Mouse (Mus musculus): ENCODE results near the gene Gstp3.
"Not testable (repeated sequence)": the region's sequence is repeated elsewhere in the genome, so short reads cannot be mapped to it uniquely, and the experiment has no call there.

Gene Gstp3

DNA sequence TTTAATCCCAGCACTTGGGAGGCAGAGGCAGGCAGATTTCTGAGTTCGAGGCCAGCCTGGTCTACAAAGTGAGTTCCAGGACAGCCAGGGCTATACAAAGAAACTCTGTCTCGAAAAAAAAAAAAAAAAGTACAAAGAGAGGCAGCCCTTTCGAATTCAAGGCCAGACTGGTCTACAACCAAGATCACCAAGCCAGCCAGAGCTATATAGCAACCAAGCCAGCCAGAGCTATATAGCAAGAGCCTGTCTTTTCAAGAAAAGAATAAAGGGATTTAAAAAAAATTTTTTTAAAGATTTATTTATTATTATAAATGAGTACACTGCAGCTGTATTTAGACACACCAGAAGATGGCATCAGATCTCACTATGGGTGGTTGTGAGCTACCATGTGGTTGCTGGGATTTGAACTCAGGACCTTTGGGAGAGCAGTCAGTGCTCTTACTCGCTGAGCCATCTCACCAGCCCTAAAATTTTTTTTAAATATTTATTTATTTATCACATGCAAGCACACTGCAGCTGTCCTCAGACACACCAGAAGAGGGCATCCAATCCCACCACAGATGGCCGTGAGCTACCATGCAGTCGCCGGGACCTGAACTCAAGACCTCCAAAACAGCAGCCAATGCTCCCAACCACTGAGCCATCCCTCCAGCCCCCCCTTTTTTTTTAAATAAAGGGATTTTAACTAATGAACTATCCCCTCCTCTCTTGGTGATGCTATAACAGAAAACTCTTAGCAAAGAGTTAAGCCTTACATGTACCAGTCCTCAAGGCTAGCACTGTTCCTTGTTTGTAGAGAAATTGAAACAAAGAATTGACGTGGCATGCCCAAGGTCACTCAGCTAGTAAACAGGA is 902 bp upstream of the Gstp3 start:
- DNase-seq: peak in 1 of 2 experiments; percentile 3

DNA sequence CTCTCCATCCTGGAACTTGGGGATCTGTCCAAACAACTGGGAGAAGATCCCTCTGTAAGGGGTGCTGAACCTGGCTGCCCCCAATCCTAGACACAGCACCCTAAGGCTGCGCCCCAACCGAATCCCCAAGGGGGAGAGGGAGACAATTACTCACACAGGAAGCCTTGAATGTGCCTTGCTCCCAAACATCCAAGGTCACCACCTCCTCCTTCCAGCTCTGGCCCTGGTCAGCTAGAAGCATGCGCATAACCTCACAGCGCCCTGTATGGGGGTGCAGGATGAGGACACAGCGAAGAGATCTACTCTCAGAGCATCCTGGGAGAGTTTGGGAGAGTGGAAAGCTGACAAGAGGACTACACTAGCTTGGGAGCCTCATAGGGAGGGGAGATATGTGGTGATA is 788 bp downstream of the Gstp3 start:
- DNase-seq: peak in 1 of 2 experiments; percentile 2

DNA sequence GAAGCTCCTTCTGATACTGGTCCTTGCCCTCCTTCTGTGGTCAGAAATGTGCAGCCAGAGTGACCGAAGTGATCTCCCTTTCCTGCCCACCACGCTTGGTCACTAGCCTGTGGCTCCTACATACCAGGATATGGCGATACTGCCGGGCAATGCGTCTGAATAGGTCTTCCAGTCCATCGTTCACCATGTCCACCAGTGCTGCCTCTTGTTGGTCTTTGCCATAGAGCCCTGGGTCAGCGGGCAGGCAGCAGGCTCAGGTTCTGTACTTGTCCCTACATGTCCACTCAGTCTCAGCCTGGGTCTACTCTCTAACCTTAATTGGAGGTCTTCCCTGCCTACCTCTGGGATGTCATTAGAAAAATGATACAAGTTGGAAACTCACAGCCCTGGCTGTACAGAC is 1.4 kb downstream of the Gstp3 start:
- DNase-seq: no peak

GRCm38 (mm10) chr19:4057389-4057788 is 2.0 kb downstream of the Gstp3 start:
- DNase-seq: no peak

DNA sequence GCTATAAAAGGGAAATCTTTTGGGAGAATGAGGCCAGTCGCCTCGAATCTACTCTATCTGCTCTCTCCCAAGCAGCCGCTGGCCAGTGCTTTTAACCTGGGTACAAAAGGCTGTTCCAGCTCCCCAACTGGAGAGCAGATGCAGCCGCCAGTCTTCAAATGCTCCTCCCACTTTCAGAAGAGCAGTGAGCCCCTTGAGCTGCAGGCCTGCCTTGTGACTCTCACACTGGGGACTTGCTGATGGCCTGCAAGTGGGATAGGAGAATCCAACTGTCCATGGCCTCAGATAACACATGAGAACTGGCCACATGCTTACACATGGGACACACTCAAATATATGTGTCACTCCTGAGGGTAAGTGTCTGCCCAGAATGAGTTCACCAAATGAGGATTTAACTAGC is 2.6 kb downstream of the Gstp3 start:
- no peak for DNase-seq

DNA sequence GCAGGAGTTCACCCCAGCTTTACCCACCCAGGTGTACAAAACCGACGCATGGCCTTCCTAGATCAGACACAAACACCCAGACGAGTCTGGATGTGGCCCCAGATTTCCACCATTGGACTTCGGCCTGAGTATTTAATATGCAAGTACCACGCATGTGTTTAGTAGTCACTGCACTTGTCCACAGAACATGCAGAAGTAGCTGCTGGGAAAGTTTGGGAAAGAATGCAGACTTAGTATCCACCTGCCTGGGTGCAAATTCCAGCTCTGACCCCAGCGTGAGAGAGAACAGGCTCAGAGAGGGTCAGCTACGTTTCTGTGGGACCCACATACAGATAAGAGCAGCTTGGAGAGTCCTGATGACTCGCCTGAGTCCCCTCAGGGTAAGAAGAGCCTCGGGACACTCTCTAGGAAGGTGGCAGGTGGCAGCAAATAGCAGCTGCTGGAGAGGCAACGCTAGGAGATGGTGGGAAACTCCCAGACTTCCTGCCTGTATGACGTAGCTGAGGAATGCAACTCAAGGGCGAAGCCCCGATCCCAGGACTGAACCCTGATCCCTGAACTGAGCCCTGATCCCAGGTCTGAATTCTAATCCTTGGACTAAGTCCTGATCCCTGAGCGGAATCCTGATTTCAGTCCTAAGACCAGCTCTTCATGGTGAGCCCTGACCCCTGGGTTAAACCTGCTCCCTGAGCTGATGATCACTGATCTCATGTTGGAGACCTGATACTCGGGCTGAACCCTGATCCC is 3.2 kb downstream of the Gstp3 start:
- DNase-seq: no peak

GRCm38 (mm10) chr19:4055216-4055946 is 4.0 kb downstream of the Gstp3 start:
- peak; percentile 77 to 78 for DNase-seq

- DNase-seq: no peak
Measured at GRCm38 (mm10) chr19:4054613-4055012, 4.8 kb downstream of the Gstp3 start.

DNA sequence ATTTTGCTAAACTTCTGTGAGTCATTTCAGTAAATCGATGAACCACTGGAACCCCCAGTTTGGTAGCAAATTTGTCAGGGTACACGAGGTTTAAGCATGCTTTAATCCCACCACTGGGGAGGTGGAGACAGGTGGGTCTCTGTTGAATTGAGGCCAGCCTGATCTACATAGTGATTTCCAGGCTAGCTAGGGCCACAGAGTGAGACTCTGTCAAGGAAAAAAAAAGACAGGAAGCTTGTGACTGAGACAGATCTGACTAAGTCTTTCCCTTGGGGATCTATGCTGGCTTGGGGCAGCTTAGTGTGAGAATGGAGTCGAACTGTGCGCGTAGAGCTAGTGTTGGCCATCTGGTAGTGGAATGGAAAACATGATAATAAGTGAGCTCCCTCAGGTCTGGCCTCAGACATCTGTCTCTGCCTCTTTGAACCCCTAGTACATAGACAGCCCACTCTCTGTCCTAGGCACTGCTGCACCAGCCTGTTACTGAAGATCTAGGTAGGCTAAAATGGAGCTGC is 6.8 kb downstream of the Gstp3 start:
- no peak for DNase-seq

GRCm38 (mm10) chr19:4051741-4052515 is 7.4 kb downstream of the Gstp3 start:
- peak; percentile 62 to 76 for DNase-seq

DNA sequence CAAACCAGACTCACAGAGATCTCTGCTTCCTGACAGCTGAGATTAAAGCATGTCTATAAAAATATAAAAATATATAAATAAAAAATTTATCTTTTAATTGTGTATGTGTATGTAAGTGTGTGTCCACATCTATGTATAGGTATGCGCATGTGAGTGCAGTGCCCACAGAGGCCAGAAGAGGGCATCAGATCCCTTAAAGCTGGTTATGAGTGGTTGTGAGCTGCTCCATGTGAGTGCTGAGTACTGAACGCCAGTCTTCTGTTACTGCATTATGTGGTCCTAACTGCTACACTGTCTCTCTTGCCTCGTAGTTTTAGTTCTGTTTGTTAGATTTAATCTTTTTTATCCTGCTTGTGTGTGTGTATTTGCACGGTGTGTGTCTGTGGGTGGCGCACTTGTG is 8.4 kb downstream of the Gstp3 start:
- DNase-seq: no peak

DNA sequence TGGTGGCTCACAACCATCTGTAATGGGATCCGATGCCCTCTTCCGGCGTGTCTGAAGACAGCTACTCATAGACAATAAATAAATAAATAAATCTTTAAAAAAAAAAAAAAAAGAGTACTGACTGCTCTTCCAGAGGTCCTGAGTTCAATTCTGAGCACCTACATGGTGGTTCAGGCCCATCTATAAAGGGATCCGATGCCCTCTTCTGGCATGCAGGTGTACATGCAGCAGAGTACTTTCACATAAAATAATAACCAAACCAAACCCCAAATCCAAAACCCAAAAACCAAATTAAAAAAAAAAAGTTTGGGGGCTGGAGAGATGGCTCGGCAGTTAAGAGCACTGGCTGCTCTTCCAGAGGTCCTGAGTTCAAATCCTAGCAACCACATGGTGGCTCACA is 10.3 kb downstream of the Gstp3 start:
- DNase-seq: not testable (repeated sequence)

GRCm38 (mm10) chr19:4047859-4048258 is 11.5 kb downstream of the Gstp3 start:
- DNase-seq: peak; percentile 86 to 90

DNA sequence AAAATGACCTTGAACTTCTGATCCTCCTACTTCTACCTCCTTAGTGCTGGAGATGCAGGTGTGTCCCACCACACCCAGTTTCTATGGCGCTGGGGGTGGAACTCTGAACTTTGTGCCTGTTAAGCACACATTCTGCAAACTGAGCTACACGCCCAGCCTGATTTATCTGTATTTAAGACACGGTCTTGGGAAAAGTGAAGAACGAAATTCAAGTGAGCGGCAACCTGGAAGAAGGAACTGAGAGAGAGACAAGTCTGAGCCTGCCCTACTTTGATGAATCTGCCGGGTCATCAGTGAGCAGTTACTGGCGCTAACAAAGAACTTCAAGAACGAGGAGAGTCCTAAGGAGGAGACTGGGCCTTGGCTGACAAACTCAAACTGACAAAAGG is 12.5 kb downstream of the Gstp3 start:
- DNase-seq: no peak

DNA sequence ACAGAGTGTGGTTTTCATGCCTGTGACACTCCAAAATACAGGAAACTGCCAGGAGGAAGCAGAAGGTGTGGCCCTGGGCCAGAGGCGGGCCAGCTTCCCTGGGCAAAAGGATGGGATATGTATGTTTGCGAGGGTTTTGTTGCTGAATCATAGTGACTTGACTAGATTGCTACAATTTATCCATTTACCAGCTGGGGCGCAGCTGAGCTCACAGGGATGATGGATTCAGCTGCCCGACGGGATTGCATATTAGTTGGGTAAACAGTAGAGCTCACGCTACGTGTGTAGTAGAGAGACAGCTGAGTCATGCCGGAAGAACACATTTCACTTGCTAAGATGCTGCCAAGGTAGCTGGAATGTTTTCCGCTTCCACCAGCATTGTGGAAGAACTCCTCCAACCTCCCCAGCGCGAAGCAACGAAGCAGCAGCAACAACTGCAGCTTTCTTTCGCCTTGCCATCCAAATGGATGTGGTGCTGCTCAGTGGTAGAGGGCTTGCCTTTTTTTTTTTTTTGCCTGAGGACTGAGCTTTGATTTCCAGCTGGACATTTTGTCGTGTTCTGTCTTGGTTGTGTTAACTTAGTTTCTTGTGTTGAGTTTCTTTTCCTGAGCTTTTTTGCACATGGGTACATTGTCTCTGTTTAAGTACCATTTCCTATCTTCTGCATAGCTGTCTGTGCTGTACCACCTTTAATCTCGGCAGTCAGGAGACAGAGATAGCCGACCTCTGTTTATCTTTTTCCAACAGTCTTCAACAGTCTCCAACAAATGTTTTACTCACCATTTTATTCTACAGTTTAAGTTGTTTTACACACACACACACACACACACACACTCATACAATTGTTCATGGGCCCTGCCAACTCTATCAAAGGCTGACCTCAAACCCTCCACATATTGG is 13.2 kb downstream of the Gstp3 start, which contains the start of gene Gstp2:
Gstp2 (minus strand) TSS at position 58 of the 900 bp plus-strand sequence.
- peak; percentile 83 to 86 for DNase-seq

- DNase-seq: not testable (repeated sequence)
Measured at GRCm38 (mm10) chr19:4044109-4044508, 15.3 kb downstream of the Gstp3 start.

GRCm38 (mm10) chr19:4042124-4042523 is 17.2 kb downstream of the Gstp3 start:
- no peak for DNase-seq

- not testable (repeated sequence) for DNase-seq
Measured at GRCm38 (mm10) chr19:4041500-4041899, 17.9 kb downstream of the Gstp3 start.

DNA sequence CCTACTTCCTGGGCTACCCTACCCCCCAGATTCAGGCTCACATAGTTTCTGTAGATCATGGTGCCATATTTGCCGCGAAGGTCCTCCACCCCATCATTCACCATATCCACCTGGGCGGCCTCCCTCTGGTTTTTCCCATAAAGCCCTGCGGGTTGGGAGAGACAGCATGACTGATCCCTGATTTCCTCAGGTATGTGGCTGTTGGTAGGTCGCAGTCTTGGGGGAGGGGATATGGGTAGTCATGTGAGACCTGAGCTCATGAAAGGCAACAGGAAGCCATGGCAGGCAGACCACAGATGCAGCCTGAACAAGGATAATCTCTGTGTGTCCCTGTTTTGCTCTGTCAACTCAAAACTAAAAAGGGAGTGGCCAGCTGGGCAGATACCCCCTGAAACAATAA is 18.4 kb downstream of the Gstp3 start:
- not testable (repeated sequence) for DNase-seq

DNA sequence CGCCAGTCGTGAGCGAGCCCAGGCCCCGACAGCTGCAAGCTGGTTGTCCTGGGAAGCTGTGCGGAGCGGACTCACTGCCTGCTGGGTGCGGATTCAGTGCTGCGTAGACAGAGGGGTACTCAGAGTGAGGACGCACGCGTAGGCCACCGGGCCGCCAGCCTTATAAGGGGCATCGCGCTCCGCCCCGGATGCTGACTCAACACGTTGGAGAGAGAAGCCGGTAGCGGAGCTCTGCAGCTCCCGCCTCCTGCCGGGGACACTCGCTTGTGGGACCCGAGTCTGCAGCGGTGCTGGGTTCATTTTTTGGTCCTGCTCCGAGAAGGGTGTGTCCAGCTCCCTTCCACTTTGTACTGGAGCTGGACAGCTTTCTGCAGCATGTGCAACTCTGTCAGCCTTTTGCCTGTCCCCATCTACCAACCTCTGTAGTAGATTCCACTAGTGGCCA is 21.6 kb downstream of the Gstp3 start, which contains the start of gene Gstp1:
Gstp1 (minus strand) TSS at position 198 of the 445 bp plus-strand sequence.
- peak; percentile 82 to 86 for DNase-seq
